Mouse (Mus musculus): ENCODE measurements at regions not wholly inside any gene's neighbourhood (a gene's known extent, or its start where the extent isn't known, plus 50 kb on each side); places are given as distances from the start of the nearest gene placed in this dataset.
A peak's percentile ranks its signal among the peaks of the same experiment; 100 is the strongest.

DNA sequence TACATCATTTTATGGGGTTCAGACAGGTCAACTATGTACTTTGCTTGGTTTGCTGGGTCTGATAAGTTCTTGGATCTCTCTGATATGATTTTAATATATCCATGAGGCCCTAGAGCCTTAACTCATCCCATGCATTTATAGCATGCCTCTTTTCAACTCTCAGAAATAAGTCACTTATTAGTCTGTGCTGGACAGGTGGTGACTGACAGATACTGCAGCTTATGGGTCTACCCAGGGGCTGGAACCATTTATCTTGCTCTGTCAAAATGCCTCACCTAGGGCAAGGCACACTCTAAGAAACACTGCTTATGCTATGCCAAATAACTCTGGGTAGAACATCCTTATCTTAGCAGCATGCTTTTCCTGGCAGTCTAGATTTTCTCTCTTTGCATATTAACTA is 225.6 kb downstream of the Mbnl1 start:
- no peak for DNase-seq (ENCODE audit: low spot score in 2 of 2)

DNA sequence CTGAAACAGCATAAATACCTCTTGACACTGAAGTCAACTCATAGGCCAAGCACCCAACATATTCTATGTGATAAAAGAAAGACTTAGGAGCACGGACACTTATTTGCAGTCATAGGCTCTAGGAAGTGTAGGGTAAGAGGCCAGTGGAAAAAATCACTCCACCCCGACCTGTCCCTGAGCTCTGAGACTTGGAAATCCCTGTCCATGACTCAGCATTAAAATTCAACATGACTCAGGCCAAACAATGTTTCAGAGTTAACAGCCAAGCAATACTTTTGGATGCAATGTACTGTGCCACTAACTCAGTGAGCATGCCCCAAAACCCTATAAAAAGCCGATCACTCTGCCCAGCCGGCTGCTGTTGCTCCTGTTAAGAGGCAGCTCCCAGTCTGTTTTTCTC is 234.5 kb downstream of the Mbnl1 start:
- no peak for DNase-seq (ENCODE audit: low spot score in 2 of 2)

DNA sequence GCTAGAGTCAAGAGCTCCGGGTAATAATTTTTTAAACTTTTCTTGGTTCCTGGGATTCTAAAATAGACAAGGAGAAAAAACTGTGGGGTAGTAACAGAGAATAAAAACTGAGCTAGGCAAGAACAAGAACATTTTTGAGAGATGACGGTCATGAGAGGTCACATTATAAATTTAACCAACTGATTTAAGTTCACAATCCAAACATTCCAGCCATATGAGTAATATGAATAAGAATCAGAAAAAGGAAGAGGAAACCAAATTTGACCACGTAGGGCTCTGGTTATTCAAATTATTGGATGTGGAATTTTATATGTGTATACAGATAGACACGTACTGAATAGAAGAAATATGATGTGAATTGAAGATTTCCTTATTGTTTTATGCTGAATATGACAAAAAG is 240.3 kb downstream of the Mbnl1 start:
- no peak for DNase-seq (ENCODE audit: low spot score in 2 of 2)

- DNase-seq (ENCODE audit: low spot score in 2 of 2): no peak
Observed at GRCm38 (mm10) chr3:60720322-60720721, 247.7 kb downstream of the Mbnl1 start.

DNA sequence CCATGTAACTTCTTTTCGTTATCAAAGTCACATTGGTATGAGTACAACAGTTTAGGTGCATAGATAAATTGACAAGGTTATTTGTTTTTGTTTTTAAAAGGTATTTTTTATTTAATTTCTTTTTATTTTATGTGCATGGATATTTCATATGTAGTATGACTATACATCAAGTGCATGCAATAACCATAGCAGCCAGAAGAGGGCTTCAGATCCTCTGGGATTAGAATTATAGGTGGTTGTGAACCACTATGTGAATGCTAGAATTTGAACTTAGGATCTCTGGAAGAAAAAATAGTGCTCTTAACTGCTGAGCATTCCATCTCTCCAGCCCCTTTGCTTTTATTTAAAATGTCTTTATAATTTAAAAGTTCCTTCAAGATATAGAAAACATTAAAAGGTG is 258.7 kb downstream of the Mbnl1 start:
- no peak for DNase-seq (ENCODE audit: low spot score in 2 of 2)

DNA sequence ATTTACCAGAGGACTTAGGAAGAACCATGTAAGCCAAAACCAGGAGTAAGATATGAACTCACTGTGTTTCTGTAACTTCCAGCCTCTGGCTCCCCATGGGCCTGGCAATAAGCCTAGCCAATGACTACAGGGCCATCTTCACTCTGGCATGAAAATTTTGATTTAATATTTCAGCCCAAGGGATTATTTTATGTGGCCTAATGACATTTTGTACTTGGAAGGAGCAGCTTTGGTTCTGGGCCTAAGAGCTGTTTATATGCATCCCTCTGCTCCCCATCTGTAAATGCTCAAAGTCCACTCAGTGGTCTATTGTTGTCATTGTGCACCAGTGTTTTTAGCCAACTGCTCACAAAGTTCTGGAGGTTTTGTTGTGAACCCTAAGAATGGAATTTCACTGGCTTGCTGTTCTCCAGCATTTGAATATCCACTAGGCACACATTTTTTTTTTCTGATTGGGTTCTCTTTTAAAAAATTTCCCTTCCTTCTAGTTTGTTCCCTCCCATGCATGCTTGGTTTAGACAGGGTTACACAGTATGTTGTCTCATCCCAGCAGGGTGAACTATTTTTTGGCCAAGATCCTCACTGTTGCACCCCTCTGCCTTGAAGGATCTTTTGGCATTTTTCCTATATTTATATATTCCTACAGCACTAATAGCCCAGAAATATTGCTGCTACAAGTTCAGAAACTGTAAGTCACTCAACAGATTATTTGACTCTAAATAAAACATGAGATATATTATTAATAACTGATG is 261.9 kb upstream of the P2ry1 start:
- peak; percentile 16 to 42 for DNase-seq (ENCODE audit: low spot score in 2 of 2)

- DNase-seq (ENCODE audit: low spot score in 2 of 2): no peak
Observed at GRCm38 (mm10) chr3:60741379-60741778, 261.2 kb upstream of the P2ry1 start.

DNA sequence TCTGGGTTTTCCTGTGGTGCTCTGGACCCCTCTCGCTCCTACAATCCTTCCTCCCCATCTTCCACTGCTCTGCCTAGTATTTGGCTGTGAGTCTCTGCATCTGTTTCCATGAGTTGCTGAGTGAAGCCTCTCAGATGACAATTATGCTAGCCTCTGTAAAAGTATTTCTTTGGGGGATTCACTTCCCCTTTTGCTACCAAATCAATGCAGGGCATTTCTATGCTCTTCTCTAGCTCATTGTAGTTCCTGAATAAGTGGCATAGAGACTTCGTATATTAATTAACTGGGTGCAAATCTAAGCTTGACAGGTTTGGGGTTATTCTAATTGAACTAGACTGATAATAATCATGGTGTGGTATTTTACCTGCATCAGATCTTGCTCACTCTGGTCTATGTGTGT is 260.4 kb upstream of the P2ry1 start:
- DNase-seq (ENCODE audit: low spot score in 2 of 2): no peak

DNA sequence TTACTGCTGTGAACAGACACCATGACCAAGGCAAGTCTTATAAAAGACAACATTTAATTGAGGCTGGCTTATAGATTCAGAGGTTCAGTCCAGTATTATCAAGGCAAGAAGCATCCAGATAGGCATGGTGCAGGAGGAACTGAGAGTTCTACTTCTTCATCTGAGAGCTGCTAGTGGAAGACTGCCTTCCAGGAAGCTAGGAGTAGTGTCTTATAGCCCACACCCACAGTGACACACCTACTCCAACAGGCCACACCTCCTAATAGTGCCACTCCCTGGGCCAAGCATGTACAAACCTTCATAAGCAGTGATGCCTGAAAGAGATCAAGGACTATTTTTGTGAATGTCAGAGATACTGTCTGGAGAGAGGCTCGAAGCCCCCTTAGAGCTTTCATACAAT is 257.5 kb upstream of the P2ry1 start:
- DNase-seq (ENCODE audit: low spot score in 2 of 2): no peak

GRCm38 (mm10) chr3:60758568-60758967 is 244.0 kb upstream of the P2ry1 start:
- no peak for DNase-seq (ENCODE audit: low spot score in 2 of 2)

- no peak for DNase-seq (ENCODE audit: low spot score in 2 of 2)
Observed at GRCm38 (mm10) chr3:60759046-60759445, 243.5 kb upstream of the P2ry1 start.

GRCm38 (mm10) chr3:60762874-60763273 is 239.7 kb upstream of the P2ry1 start:
- DNase-seq (ENCODE audit: low spot score in 2 of 2): peak; percentile 30 to 36

DNA sequence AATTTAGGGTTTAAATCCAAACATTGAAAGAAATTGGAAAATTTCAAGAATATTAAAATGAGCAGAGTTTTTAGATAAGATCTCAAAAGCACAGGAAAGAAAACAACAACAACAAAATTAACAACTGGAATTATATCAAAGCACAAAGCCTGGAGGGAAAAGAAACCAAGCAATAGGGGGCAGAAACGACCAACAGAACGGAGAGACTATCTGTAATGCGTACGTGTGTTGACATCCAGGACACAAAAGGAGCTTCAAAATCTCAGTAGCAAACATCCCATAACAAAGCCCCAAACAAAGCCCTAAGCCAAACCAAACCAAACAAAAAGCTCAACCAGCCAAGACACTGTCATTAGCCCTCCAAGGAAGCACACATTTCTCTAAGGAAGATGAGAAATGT is 237.5 kb upstream of the P2ry1 start:
- no peak for DNase-seq (ENCODE audit: low spot score in 2 of 2)

DNA sequence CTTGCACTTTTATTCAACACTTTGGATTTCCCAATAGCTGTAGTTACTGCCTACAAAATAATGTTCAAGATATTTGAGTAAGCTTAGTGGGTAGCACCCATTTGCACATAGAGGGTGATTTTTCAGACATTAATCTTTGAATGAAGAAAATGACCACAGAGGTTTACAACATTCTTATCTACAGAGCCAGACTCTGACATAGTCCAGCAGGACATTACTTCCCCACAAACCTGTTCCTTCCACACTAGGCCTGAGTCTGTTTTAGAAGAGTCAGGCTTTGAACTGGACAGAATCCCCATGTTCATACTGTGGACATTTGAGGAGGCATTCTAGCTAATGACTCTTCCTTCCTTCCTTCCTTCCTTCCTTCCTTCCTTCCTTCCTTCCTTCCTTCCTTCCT is 233.6 kb upstream of the P2ry1 start:
- DNase-seq (ENCODE audit: low spot score in 2 of 2): no peak

GRCm38 (mm10) chr3:60771866-60772265 is 230.7 kb upstream of the P2ry1 start:
- DNase-seq (ENCODE audit: low spot score in 2 of 2): no peak

GRCm38 (mm10) chr3:60773383-60773782 is 229.2 kb upstream of the P2ry1 start:
- DNase-seq (ENCODE audit: low spot score in 2 of 2): no peak

GRCm38 (mm10) chr3:60785137-60785875 is 217.3 kb upstream of the P2ry1 start:
- no peak for DNase-seq (ENCODE audit: low spot score in 2 of 2)

- no peak for DNase-seq (ENCODE audit: low spot score in 2 of 2)
Observed at GRCm38 (mm10) chr3:60787989-60788388, 214.6 kb upstream of the P2ry1 start.

DNA sequence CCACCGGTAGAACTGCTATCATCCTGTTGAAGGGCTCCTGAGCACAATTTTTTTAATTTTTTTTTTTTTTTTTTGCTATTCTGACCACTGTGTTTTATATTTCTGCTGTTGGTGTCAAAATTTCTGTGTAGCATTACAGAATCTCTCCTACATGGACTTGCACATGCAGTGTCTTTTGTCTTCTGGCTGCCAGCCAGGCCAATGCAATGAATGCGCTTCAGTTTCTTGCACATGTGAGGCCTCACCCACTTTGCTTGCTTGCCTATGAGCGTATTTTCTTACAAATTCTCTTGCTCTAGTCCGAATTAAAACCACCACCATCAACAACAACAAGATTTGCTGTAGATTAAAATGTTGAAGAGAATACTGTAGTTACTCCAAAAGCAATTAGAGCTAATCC is 213.2 kb upstream of the P2ry1 start:
- no peak for DNase-seq (ENCODE audit: low spot score in 2 of 2)

GRCm38 (mm10) chr3:60792166-60792565 is 210.4 kb upstream of the P2ry1 start:
- DNase-seq (ENCODE audit: low spot score in 2 of 2): no peak

- DNase-seq (ENCODE audit: low spot score in 2 of 2): no peak
Observed at GRCm38 (mm10) chr3:60796207-60796606, 206.4 kb upstream of the P2ry1 start.

- no peak for DNase-seq (ENCODE audit: low spot score in 2 of 2)
Observed at GRCm38 (mm10) chr3:60797808-60798207, 204.8 kb upstream of the P2ry1 start.

GRCm38 (mm10) chr3:60798461-60798860 is 204.1 kb upstream of the P2ry1 start:
- DNase-seq (ENCODE audit: low spot score in 2 of 2): no peak

All from urinary bladder, postnatal 36 days (tissue).